Mouse (Mus musculus) embryo, embryonic 9.5 days (tissue): Measurements from ENCODE around the gene AI661453.
A peak's percentile ranks its signal among the peaks of the same experiment; 100 is the strongest.

ENCODE experiments used
- DNase-seq: peaks from one replicate; pipeline ENCODE4 v3.0.0-alpha.2; 2017; ENCODE audit errors: extremely low spot score

AI661453 gene

DNA sequence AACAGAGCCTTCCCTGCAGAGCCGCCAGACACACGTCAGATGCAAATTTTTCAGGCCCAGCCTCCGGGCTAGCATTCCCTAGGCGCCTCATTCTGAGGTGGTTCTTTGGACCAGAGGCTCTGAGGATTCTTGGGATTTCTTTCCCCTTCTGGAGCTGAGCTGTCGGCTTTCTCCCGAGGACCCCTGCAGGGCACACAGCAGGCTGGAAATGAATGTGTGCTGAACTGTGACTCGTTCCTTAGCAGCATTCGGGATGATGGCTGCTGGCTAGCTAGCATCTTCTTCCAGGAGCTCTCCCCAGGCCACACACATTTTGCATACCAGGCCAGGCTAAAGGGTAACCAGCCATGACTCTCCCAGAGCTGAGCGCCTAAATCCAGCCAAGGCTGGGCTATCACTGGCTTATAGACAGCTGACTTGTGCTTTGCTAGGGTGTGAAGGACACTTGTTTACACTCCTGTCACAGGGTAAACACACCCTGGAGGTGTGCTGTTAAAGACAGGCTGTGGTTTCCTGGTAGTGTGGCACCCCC lies 4.0 kb downstream of the AI661453 start:
- DNase-seq, result peak; percentile 46

DNA sequence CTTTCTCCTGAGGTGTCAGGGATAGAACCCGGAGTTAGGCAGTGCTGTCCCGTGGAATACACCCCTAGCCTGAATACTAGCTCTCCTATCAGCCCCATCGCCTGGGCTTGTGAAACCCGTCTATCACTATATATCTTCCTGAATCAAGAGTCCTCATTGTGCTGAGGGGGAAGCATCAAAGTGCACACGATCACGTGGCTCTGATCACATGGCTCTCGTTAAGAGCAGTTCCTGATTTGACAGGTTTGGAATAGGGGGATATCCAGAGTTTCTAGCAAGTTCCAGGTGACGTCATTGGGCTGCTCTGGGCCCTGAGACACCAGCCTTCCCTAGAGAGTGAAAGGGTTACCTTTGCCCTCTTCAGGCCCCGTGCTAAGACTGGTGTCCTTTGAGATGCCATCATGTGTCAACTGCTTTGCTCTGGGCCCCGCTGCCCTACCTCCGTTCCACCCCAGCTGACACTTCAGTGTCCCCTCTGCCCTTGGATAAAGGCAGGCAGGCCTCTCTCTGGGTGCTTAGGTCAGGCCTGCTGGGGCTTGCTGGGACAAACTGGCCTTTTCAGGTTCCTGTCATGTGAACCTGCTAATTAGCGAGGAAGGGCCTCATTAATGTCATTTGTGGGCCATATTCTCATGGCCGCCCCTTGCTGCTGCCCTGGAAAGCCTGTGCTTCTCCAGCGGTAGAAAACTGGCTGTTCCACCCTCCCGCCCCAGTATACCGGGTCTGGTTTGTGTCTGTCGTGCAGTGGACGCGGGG lies 5.1 kb downstream of the AI661453 start:
- DNase-seq, result no peak

DNA sequence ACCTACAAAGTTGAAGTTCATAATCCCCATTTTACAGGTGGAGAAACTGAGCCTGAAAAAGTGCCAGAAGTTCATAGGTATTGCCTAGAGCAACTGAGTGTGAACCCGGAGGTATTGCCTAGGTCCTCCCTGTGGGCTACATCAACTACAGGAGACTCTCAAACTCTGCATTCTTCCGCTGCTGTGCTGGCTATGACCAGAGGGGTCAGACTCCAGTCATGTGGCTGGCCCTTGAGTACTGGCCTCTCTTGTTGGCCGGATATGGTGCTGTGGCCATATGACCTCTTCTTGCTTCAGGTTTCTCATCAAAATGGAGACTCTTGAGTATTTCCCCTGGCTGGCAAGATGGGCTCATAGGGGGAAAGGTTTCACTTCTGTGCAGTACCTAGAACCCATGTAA lies 5.9 kb downstream of the AI661453 start:
- DNase-seq, result no peak

DNA sequence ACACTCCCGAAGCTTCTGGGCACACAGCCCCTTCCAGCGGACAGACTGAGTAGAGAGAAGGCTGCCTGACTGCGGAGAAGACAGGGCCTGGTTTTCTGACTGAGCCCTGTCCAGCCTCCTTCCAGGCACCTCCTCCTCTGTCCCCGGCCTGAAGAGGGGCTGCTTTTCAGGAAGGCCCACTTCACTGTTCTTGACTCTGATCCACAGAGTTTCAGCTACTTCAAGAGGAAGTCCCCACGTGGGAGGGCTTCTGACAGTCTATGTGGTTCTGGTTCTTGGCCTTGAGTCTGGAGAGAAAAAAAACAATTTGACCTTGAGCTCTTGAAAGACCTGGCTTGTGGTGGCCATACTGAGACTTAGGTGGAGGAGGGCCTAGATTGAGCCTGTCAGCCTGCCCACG lies 7.7 kb downstream of the AI661453 start:
- no peak for DNase-seq

DNA sequence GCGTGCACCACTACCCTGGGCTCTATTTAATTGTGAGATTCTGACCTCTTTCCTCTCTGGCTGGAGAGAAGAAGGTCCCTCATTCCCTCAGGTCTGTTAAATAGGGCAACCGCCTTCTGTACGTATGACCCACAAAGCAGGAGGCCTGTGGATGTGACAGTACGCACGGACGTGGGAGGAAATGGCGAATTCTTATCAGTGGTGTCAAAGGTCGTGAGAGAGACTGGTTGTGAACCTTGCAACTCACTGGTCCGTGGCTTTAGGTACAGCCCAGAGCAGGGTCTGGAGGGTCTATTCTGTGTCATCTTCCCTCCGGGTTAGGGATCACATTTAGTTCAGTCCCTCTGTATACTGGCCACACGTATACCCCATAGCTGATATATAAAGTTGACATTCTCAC lies 9.1 kb downstream of the AI661453 start:
- DNase-seq, result no peak

DNA sequence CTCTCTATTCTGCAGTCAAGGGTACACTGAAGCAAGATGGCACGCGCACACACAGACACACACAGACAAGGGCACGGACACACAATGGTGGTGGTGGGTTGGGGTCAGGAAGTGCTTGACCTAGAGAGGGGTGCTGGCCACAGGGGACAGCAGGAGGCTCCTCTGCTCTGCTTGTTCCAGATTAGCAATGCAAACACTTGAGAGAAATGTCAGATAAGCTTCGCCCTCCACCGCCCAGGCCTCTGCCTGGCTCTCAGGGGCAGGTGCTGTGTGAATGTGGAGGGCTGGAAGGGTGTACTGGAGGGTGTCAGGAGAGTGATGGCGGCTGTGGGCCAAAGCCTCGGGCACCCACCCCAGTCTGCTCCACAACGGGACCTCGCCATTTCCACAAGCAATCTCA lies 9.6 kb downstream of the AI661453 start:
- DNase-seq, result no peak

DNA sequence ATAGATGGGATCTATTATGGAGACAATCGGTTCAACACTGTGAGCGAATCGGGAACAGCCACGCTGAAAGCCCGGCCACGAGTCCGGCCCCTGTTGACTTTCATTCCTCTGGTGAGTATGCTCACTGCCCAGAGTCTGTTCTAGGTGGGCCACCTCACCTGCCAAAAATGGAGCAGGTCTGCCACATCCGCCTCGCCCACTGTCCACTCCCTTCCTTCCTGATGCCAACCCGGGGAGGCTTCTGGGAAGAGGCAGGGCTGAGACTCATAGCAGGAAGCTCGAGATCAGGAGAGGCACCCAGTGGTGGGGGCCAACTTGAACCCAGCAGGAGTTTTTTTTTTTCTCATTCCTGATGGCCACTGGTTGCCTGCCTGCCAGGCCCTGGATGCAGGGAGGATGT lies 10.1 kb downstream of the AI661453 start:
- no peak for DNase-seq

DNA sequence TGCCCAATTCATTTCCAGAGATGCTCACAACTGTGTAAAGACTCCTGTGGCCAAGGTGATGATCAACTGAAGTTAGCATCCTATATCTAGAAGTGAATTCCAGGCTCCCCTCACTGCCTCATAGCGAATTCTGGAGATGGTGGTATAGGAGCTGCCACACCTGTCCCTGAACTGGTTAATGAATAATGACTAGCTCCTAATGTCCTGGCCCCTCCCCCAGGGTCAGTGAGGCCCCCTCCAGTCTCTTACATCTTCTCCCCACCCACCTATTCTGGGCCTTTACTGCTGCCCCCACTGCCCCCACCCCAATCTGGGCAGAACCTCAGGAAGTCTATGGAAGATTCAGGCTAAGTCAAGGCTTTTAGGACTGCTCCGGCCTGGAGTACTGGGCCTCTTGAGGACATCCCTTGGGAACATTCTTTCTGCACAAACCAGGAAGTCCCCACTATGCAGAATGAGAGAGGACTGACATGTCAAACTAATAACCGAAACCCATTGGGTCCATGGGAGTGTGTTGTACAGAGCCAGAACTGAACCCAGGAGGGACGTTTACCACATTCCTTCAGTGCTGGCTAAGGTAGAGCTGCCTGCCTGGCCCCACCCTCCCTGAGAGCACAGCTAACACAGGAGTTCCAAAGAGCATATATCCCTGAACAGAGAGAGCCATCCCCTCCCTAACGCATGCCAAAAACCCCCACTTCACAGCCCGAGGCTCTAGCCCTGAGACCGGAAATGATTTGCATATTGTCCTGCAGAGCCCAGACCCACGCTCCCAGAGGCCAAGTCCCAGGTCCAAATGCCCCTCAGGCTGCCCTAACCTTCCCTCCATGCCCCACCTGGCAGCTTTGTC lies 12.3 kb downstream of the AI661453 start:
- DNase-seq, result no peak

DNA sequence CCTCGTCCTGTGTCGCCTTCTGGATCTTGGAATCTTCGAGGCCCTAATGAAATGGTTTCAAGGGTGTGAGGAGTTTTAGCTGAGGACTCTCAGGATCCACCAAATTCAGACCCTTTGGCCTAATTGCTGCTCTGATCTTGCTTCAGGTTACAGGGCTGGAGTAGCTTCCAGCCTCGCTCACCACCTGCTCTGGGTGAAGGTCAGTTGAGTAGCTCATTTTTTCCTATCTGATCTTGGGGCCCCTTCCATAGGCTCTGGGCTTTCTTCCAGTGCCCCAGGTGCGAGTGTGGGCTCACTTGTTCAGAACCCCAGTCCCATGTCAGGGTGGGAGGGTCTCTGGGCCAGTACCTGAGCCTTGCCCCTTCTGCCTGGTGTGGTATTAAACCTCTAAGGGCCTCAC lies 13.0 kb downstream of the AI661453 start:
- DNase-seq, result no peak

DNA sequence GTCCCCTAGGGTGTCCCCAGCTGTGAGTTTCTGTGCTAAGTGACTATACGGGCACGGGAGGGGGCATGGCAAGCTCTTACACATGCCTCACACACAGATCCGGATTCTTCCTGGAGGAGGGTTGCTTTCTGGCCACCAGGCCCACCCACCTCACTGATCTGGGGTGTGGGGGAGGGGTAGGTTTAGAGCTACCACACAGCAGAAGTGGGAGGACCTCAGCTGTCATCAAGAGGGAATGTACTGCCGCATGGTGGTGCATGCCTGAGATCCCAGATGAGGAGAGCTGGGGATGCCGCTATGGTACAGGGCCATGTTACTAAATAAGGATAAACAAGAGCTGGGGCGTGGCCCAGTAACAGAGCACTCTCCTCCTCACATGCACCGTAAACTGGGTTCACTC lies 13.8 kb downstream of the AI661453 start:
- no peak for DNase-seq

DNA sequence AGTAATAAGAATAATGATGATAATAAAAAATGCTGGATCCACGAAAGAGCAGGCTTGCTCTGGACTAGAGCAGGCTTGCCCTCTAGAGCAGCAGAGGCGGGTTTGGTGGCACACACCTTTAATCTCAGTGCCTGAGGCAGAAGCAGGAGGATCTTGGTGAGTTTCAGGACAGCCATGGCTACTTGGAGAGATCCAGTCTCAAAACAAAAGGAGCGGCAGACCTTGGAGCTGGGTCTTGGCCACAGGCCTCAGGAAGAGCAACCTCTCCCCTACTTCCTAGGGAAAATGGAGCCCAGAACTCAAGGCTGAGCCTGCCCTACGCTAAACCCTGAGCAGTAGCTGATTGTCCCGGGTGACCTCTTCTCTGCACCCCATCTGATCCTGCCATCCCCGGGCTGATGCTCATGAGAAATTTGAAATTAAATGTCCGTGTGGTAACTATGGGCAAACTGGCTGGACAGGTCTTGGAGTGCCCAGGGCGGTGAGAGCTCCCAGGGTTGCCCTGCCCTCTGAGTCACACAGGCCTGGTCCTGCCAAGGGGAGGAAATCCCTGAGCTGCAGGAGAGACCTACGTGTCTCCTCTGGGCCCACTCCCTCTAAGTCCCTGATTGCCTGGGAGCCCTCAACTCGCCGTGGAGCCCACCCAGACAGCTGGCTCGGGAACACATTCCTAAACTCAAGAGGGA lies 14.6 kb downstream of the AI661453 start:
- no peak for DNase-seq

DNA sequence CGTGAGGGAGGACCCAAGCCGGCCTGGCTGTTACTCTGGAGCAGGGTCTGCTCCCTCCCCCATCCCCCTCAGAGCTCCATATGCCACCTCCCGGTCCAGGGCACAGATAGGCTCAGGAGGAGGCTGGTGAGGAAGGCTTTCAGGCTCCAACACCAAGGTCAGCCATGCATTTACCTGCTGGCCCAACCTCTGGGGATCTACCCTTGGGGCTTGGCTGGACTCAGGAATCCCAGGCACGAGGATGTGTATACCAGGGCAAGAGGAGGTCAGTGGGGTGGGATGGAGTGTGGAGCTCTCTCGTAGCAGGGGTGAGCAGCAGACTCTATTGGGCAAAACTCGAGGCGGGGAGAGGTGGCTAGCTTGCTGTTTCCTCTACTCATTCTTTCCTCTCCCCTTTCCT lies 16.5 kb downstream of the AI661453 start:
- DNase-seq, result no peak

DNA sequence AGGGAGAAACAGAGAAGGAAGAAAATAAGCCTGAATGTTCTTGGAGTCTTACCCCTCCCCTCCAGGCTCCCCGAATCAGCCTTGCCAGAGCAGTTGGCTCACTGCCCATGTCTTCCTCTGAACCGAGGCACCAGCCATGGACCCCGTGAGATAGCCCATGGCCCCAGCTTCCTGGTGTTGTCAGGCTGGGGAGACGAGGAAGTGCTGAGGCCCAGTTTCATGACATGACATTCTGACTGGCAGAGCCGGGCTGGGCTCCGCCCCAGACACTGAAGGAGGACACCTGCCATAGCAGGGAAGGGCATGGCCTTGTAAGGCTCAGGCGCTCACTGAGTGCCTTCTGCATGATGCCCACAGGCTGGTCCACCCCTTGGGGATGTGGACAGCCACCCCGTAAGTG lies 18.3 kb downstream of the AI661453 start:
- DNase-seq, result no peak

DNA sequence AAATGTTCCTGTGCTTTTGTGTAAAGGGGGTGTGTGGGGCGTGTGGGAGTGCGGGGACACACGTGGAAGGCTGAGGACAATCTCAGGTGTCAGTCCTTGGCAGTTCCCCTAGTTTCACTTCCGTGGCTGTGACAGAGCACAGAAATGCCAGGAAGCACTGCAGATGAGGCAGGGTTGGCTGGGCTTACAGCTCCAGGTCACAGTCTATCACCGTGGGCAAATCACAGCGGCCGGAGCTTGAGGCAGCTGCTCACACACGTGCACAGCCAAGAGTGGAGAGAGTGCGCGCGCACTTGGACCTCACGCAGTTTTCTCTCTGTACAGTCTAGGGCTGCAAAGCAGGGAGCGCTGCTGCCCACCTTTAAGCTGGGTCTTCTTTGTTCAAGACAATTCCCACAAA lies 21.9 kb downstream of the AI661453 start:
- no peak for DNase-seq

DNA sequence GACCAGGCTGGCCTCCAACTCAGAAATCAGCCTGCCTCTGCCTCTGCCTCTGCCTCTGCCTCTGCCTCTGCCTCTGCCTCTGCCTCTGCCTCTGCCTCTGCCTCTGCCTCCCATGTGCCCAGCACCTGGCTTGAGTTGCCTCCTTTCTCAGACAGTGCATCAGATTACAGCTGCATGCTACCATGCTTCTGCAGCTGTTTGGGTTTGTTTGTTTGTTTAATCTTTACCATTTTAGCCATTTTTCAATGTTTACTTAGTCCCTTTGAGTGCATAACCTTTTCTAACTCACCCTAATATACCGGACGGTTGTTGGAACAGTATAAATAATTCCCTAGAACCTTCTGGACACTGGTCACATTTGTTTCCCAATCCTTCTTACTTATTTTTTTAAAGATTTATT lies 22.5 kb downstream of the AI661453 start:
- no peak for DNase-seq

DNA sequence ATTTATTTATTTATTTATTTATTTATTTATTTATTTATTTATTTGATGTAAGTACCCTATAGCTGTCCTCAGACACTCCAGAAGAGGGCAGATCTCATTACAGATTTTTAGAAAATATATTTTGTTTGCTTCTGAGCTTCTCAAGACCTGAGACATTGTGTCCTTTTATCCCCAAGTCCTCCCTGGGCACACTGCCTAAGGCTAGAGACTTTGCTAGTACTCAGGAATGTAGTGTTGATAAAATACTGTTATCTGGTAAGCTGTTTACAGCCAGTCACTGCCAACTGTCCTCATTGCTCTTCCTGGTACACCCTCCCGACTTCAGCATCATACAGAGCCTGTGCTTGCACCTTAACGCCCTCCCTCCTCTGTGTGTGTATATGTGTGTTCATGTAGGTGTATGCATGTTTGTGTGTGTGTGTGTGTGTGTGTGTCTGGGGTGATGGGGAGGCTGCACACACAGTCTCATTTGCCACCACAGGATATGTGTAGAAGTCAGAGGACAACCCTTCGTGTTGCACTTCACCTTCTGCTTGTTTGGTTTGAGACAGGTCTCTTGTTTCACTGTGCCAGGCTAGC lies 23.0 kb downstream of the AI661453 start:
- DNase-seq, result no peak

DNA sequence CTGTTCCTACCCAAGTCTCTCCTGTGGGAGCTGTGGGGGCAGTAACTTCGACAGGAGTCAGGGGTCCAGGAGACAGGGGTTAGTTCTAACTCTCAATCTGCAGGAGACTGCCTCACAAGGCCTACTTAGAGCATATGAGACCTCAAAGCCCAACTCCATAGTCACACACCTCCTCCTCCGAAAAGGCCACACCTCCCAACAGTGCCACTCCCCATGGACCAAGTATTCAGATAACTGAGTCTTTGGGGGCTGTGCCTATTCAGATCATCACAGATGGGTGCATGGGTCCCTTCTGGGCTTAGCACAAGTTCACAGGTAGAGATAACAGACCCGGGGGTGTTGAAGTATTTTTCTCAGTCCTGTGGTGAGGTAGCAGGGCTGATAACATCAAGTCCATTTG lies 25.3 kb downstream of the AI661453 start:
- no peak for DNase-seq

DNA sequence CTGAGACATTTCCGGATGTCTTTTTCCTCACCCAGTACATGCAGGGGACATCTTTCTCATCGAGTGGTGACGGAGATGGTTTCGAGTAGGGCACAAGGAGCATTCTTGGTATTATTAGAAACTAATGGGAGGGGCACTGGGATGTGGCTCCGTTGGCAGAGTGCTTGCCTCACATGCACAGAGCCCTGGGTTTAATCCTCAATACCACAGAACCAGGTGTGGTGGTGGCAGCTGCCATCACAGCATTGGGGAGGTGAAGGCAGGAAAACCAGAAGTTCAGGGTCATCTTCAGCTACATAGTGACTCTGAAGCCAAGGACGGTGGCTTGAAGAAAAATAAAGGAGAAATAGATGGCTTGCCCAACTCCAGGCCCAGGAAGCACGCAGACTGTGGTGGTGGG lies 25.8 kb downstream of the AI661453 start:
- DNase-seq, result no peak

DNA sequence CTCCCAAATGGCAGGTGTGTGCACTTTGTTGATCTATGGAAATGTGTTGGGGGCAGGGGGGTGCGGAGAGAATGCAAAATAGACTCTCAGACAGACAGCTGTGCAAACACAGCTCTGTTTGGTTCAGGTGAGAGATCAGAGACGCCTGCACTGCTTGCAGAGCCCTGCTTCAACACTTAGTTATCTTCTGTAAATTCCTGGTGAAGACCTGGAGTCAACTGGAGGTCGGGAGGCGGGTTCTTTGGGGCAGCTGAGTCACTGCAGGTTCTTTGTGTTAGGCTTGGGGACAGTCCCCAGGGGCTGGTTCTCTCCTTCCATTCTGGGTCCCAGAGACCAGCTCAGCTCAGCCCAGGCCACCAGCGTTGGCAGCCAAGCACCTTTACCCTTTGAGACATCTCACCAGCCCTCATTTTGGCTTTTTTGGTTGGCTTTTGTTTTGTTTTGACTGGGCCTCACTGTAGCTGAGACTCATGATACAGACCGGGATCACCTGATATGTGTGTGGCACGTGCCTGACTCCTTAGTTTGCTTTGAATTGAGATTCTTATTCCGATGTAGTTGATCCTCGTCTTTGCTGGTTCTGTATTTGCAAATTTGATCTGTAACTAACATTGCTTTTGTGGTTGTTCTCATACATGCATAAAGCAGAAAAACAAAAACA lies 26.4 kb downstream of the AI661453 start:
- no peak for DNase-seq

DNA sequence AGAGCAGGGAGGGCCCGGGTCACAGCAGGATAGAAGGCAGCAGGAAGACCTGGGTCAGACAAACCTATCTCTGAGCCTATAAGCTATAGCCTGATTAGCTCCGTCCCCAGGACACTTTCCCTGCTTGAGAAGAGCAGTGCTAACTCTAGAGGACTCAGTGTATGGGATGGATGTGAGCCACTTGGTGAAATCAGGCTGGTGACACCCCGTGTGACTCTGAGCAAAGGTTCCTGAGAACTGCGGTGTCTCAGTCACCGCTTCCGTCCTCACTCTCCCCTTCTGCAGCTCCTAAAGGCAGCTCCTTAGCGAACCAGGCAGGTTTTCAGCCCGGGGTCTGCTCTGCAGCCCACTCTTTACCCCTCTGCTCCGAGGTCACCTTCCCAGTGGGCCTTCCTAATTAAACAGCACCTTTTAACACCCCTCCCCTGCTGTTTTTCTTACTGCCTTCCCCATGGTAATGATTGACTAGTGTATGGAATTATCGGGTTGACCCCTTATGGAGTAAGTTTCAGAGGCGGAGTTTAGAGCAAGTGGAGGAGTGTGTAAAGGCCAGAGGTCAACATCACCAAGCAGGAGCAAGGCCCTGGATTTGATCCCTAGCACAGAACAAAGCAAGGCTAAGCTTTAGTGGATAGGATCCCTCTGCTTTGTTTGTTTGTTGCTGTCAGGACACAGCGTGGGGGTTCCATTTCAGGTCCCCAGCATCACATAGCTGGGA lies 28.0 kb downstream of the AI661453 start:
- DNase-seq, result no peak

DNA sequence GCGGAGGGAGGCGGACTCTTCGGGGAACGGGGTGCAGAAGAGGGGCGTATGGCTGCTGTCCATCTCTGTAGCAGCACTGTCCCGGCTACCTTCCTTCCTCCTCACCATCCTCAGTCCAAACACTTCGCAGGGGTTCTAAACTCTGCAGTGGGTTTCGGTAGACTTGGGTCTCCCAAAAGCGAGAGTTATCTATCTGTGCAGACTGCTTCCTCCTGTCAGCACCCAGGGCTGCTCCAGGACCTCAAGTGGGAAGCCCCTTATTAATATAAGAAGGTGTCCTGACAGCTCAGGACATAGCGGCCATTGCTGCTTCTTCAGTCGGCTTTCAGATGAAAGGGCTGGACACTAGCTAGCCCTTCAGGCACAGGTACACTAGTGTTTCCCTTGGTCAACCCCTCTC lies 28.6 kb downstream of the AI661453 start:
- no peak for DNase-seq
